Mouse (Mus musculus) splenic B cell, adult 2 months (primary cell): ENCODE measurements around the gene Ncbp2.
A peak's percentile ranks its signal among the peaks of the same experiment; 100 is the strongest.

ENCODE experiments used
- DNase-seq: peaks from one replicate; pipeline ENCODE4 v3.0.0-alpha.2; 2011; ENCODE audit warnings: low read depth, low spot score
- H3K27me3 ChIP-seq: 2 replicates; pipeline ENCODE4 v1.6.1; 2012; ENCODE audit warnings: mild to moderate bottlenecking, low read length, moderate library complexity, mixed read lengths; ENCODE audit not compliant: control insufficient read depth, poor library complexity, insufficient read depth, severe bottlenecking
- H3K36me3 ChIP-seq: 2 replicates; pipeline ENCODE4 v1.6.1; 2012; ENCODE audit warnings: mild to moderate bottlenecking, low read length, moderate library complexity, mixed read lengths; ENCODE audit not compliant: control insufficient read depth, poor library complexity, insufficient read depth, severe bottlenecking

The Ncbp2 gene

DNA sequence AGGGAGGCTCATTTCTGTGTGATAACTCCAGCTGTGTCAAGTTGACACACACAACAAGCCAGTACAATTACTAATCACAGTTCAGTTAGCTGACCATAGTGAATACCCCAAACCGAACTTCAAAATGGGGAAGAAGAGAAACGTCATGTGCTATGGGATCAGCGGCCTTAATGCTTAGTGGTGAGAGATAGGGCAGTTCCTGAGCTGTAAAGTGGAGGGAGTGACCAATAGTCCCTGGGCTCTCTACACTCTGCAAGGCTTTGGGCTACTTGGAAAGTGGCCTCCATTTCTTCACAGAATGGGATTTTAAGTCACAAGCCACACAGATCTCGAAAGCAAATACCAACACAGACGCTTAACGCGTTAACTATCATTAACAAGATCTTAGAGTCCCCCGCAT is 980 bp upstream of the Ncbp2 start:
- H3K27me3 ChIP-seq = no peaks in the 10 kb centered on the region
- peak; percentile 18 for DNase-seq
- 0 out of 2 replicates have a peak, but pooled peaks cover 2% of the 10 kb centered on the region for H3K36me3 ChIP-seq

DNA sequence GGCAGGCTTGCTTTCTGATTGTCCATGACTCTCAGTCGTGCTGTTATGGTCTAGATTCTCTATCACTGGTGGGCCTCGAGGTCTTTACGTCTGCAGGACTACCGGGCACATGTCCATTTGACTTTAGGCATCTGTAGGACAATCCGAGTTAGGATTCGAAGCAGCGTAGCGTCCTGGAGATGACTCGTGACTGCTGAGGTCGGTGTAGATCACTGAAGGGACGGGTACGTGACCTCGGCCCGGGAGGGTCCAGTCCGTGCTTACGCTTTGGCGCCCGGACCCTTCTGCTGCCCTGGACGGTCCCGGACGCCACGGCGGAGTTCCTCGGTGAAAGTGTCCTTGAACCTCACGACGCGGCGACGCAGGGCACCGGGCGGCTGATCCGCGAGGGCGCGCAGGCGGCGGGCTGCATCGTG is 404 bp upstream of the Ncbp2 start:
- H3K36me3 ChIP-seq = 0 out of 2 replicates have a peak, but pooled peaks cover 2% of the 10 kb centered on the region
- H3K27me3 ChIP-seq = no peaks in the 10 kb centered on the region
- DNase-seq = no peak

DNA sequence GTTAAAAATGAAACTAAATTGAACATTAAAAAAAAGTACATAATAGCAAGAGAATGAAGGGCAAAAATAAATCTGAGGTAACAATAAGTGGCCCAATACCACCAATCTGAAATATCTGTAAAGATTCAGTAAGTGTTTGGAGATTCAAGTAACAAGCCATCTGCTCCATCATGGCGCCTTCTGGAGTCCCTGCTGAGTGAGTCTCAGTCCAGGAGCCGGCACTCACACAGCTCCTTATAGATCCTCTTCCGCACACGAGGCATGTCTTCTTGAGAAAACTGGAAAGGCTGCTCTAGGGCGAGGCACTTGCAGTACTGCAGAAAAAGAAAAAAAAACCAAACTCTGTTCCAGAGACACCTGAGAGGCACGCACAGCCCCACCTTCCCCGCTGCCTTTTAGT is 14.9 kb downstream of the Ncbp2 start:
- no peaks in the 10 kb centered on the region for H3K27me3 ChIP-seq
- no peak for DNase-seq
- peaks cover 11% of the 10 kb centered on the region for H3K36me3 ChIP-seq

DNA sequence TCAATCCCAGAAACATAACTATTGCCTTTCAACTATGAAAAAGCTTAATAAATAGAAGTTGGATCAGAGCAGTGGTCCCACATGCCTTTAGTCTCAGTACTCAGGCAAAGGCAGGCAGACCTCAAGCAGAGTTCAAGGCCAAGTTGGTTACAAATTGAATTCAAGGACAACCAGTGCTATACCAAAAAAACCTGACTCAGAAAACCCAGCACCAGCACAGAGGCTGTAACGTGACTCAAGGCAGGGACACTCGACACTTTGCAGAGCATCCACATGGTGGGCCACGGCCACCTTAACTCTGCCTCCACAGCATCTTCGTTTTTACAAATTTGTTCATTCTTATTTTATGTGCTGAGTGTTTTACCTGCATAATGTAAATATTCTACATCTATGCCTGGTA is 26.9 kb downstream of the Ncbp2 start:
- no peak for DNase-seq
- H3K27me3 ChIP-seq = no peaks in the 10 kb centered on the region
- peaks cover 12% of the 10 kb centered on the region for H3K36me3 ChIP-seq

DNA sequence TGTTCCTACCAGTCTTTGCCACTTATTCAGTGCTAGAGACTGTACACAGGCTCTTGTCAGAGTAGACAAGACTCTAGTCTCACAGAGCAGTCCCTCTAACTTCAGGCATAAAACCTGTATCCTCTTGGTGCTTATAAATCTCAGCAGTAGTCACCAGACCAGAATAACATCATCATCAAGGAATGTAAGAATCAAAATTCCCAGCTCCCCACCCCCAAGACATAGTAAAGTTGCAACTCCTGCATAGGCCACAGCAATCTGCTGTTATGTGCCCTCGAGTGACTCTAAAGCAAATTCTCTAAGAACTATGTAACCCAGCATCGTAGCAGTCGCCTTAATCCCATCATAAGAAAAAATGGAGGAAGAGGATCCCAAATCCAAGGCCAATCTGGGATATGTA is 31.2 kb downstream of the Ncbp2 start:
- Histone ChIP-seq H3K36me3 (peaks cover 17% of the 10 kb centered on the region), H3K27me3 (no peaks in the 10 kb centered on the region)
- DNase-seq = no peak

DNA sequence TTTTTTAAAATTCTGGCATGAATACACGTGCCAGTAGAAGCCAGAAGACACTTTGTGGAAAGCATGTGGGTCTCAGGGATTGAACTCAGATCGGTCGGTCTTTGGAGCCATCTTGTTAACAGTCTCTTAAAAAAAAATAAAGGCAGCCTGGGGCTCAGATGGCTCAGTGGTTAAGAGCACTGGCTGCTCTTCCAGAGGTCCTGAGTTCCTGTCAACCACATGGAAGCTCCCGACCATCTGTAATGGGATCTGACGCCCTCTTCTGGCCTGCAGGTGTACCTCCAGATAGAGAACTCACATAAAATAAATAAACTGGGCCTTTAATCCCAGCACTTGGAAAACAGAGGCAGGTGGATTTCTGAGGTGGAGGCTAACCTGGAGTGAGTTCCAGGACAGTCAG is 32.6 kb downstream of the Ncbp2 start:
- DNase-seq = no peak
- peaks cover 17% of the 10 kb centered on the region for H3K36me3 ChIP-seq
- no peaks in the 10 kb centered on the region for H3K27me3 ChIP-seq

DNA sequence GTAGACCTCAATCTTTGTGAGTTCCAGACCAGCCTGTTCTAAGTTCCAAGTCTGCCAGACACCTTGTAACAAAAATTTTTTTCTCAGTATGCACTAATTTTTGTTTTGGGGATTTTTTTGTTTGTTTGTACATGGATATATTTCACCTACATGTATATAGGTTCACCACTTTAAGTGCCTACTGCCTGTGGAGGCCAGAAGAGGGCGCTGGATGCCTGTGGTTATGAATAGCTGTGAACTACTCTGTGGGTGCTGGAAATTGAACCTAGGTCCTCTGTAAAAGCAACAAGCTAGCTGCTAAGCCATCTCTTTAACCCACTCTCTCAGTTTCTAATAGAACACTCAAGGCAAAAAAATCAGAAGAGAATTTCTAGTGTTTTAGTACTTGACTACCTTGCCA is 43.7 kb downstream of the Ncbp2 start:
- peaks cover 2% of the 10 kb centered on the region for H3K36me3 ChIP-seq
- peak; percentile 41 for DNase-seq
- H3K27me3 ChIP-seq = no peaks in the 10 kb centered on the region

DNA sequence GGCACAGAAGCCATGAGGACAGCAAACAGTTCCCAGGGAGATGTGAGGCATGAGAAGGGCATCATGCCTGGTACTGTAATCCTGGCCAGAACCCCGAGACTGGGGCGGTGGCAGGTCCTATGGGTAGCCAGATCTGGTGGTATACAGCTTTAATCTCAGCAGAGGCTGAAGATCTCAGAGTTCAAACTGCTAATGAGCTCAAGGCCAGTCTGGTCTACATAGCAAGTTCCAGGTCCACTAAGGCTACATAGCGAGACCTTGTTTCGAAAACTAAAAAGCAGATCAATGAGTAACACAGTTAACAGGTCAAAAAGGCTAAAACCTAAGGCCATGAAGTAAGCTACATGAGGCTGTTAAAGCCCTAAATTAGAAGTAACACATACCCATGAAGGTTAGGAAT is 44.9 kb downstream of the Ncbp2 start:
- no peak for DNase-seq
- Histone ChIP-seq H3K36me3 (peaks cover 2% of the 10 kb centered on the region), H3K27me3 (no peaks in the 10 kb centered on the region)

DNA sequence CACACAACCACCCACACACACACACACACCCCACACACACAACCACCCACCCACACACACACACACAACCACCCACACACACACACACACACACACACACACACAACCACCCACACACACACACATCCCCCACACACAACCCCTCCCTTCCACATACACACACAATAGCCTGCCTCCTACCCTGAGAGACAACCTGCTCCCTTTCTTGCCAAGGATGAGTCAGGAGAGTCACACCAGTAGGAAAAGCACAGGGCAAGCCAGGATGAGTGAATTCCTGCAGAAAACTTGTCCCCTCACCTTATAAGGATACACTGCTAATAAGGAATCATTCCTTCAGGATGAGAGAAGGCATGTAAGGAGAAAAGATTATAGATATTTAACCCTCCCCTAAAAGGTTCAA is 45.6 kb downstream of the Ncbp2 start:
- DNase-seq = no peak
- Histone ChIP-seq H3K27me3 (no peaks in the 10 kb centered on the region), H3K36me3 (peaks cover 2% of the 10 kb centered on the region)

DNA sequence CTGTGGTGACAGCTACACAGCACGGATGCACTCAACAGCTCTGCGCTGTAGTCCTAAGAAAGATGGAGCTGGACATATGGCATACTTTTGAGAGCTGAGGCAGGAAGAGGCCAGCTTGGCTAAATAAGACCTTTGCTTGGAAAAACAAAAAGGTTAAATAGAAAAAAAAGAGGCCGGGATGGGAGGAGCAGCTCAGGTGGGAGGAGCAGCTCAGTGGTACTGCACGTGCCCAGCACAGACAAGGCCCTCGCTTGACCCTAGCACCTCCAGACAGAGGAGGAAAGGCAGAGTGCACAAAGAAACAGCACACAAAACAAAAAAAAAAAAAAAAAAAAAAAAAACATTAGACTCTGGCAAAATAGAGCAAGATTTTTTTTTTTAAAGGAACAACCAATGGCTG is 48.1 kb downstream of the Ncbp2 start:
- Histone ChIP-seq H3K36me3 (peaks cover 2% of the 10 kb centered on the region; the same call in 1 of the 2 replicates), H3K27me3 (no peaks in the 10 kb centered on the region)
- no peak for DNase-seq

DNA sequence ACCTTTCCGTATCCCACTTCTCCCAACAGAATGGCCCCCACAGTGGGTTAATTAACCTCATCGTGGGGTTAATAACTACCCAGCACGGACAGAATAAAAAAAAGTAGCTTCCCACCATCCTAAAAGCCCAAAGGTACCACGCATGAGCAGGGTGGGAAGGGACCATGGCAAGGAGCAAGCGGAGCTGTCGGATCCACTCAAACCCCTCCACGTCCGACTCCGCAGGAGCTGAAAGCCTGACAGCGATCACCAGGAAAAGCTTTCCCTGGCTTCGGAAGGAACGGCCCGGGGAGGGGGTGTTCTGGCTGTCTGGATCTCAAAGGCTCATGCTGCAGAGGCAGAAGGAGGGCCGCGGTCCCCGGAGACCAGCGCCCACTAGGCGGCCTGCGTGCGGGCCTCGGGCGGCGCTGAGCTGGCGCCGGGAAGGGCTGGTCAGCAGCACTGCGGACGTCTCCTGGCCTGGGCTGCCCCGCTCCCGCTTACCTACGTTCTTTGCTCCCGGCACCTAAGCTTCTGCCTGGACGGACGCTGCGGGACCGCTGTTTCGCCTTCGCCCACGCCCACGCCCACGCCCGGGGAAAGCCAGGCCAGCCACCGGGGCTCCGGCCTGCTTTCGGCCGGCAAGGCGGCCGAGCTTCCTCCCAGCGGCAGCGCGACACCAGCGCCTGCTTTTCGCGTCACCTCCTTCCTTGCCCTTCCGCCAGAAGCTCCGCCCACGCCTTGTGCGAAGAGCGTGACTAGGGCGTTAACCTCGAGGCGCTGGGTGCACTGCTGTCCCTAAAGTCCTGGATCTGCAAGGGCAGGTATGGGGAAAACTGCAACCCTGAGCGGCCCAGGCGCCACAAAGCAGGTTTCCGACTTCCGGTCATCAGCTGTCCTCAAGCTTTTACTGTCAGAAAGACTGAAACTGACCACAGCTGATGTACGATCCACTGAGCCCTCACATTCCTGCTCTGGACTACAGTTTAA is 54.5 kb downstream of the Ncbp2 start, which contains the start of gene Senp5:
Senp5 (minus strand) TSS at position 779 of the 969 bp plus-strand sequence.
- Histone ChIP-seq H3K36me3 (peaks cover 2% of the 10 kb centered on the region; the same call in 1 of the 2 replicates), H3K27me3 (no peaks in the 10 kb centered on the region)
- peak; percentile 93 for DNase-seq

DNA sequence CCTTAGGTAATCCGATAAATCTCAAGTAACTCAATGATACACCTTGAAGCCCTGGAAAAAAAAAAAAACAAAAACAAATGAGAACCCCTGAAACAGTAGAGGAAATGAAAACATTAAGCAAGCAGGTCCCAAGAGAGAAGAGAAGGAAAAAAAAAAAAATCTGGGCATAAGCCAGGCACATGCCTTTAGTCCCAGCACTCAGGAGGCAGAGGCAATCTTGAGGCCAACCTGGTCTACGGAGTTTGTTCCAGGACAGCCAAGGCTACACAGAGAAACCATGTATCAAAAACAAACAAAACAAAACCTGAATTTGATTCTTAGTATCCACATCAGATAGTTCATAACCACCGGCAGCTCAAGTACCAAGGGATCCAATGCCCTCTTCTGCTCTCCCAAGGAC is 56.4 kb downstream of the Ncbp2 start:
- no peak for DNase-seq
- H3K36me3 ChIP-seq = peaks cover 2% of the 10 kb centered on the region; the same call in 1 of the 2 replicates
- no peaks in the 10 kb centered on the region for H3K27me3 ChIP-seq

DNA sequence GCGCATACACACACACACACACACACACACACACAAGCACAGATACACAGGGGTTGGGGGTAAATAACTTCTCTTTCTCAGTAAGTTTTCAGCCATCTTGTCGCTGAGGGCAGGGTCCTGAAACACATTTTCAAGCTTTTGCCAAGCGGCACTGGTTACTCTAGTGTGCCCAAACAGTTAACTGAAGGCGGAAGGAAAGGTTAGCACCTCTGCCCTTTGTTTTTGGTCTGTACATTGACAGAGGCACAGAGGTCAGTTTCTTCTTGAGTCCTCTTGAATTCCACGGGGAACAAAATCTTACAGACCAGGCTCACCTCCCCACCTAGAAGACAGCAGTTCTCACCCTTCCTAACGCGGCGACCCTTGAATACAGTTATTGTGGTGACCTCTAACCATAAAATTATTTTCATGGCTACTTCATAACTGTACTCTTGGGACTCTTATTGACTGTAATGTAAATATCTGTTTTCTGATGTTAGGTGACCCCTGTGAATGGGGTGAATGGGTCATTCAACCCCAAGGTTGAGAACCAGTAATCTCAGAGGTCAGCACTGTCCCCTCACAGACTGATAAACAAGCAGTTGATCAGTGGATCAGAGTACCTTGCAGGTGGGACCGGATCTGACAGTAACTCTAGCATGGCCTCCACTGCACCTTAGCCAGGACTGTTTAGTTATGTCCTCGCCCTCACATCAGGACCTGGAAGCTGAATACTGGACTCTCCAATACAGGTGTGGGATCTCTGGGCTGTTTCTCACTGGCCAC is 60.4 kb downstream of the Ncbp2 start:
- H3K27me3 ChIP-seq = no peaks in the 10 kb centered on the region
- no peak for DNase-seq
- peaks cover 2% of the 10 kb centered on the region; the same call in 1 of the 2 replicates for H3K36me3 ChIP-seq

DNA sequence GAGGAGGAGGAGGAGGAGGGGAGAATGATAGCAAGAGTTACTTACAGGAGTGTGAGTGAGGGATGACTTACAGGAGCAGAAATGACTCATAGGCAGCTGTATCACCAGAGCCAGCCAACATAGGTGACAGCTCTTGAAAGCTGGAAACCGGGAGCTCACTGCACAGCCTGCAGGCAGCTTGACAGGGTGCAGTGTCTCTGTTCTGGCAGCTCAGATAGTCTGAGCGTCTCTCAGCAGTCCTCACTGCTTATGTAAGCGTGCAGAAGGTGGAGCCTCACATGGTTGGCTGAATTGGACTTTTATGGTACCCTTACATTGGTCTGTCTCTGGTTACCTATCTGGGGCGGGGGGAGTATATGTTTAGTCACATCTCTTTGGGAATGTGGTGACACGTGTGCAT is 61.6 kb downstream of the Ncbp2 start:
- no peak for DNase-seq
- H3K27me3 ChIP-seq = no peaks in the 10 kb centered on the region

DNA sequence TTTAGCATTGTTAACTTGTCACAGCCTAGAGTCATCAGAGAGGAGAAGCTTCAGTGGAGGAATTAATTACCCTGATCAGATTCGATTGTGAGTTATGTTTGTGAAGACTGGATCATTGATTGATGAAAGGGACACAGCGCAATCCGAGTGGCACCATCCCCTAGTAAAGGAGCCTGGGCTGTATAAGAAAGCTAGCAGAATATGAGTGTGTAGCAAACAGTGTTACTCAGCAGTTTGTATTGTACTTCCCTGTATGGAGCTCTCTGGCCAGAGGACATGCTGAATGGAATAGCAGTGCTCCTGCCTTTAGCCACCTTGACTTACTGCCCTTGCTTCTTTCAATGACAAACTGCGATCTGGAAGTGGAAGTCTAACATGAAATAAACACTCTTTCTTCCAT is 62.0 kb downstream of the Ncbp2 start:
- no peak for DNase-seq
- Histone ChIP-seq H3K36me3 (peaks cover 2% of the 10 kb centered on the region; the same call in 1 of the 2 replicates), H3K27me3 (no peaks in the 10 kb centered on the region)

More for the DNA sequence above, 61.6 kb downstream of the Ncbp2 start:
- peaks cover 2% of the 10 kb centered on the region; the same call in 1 of the 2 replicates for H3K36me3 ChIP-seq
